Mouse (Mus musculus): ENCODE measurements around the gene Lag3.

Gene Lag3

DNA sequence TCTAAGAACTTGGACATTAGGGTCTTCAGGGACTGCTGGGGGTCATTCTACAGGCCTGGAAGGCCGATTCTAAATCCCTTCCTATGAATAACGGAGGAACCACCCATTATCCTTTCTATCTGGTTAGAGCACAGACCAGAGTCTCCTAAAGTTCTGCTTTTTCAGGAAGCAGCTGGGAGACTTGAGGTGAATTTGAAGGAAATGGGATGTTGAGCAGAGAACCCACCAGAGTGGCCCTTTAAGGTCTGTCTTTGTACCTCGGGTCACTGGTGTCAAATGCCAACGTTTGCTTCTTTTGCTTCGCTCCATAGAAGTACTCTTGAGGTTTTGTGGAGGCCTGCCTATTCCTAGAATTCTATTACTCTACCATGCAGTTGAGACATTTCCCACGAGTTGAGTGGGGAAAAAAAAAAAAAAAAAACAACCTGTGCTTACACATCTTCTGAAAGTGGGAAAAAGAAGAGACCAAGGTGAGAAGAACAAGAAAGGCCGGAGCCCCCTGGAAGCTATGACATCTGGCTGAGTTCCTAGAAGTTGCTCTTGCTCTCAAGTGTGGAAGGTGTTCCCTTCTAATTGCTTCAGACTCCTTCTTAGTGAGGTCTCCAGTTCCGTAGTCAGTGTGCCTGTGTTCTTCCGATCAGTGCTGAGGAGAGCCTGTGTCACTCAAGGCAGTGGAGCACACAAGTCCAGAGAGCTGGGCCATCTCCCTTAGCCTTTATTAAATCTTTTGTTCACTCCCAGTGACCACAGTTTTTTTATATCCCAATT, 9.0 kb upstream of the Lag3 start:
- in situ Hi-C loops (cut with MboI), result no loop called here

DNA sequence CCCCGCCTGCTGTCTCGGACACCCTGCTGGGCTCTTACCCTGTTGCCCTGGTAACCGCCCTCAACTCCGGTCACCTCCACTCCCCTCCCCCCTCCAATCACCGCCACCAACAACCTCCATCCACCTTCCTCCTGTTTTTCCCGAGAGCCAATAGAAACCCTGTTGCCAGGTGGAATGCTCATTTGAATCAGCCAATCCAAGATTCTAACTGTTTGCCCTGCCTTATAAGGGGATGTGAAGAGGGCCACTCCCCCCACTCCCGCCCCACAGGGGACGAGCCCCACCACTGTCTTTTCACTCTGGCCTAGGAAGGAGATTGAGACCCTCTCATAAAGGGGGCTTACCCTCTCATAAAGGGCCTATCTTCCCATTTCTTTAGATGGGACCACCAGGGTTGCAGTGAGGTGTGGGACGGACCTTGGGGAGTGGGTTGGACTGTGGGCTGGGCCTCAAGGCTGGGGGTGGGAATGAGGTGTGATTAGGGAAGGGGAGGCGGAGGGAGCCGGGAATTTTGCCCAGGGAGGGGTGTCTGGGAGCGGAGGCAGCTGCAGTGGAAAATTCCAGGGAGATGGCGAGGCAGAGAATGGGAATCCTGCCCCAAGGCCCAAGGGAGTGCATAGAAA, 8.3 kb upstream of the Lag3 start, which contains the start of gene Ptms:
Ptms (minus strand) TSS at position 409 of the 623 bp plus-strand sequence.
- in situ Hi-C loops (cut with MboI), result no loop called here

DNA sequence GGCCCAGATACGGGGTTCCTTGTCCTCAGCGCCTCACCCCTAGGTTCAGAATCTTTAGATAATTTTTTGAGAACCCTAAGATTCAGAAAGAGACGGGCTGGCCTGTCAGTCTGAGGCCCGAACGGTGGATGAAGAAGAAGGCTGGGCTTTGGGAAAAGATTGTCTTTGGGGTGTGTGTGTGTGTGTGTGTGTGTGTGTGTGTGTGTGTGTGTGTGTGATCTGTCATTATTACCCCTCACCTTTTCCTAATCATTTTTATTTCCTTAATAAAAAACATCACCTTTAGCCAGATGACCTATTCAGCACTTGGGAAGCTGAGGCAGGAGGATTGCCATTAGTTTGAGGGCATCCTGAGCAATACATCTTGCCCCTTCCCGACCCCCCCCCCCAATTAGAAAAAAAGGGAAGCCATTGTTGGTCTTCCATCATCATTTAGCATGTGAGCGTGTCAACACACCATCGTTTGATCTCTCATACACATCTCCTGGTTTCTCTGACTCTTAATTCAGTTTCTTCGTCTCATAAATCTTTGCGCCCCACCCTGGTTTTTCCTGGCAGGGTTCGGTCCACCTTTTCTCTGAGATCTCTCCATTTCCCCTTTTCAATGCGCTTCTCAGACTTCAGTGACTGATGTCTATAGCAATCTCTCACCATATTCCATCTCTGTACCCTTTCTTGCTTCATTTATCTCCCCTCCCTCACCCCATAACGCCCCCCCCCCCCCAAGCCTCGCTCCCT, 7.6 kb upstream of the Lag3 start:
- in situ Hi-C loops (cut with MboI), result no loop called here

DNA sequence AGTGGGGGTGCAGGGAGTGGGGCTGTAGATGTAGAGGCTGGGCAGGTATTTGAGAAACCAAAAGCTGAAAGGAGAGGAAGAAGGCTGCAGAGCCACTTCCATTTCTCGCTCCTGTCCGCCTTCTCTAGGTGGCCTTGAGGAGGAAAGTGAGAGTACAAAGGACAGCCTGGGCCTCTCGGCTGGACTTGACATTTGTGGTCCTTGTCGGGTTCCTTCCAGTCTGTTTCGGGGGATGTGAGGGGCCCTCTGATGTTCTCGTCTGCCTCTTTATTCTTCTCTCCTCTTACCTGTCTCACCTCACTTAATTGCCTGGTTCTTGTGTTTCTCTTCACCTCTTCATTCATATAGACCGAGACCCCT, 6.8 kb upstream of the Lag3 start:
- in situ Hi-C loops (cut with MboI), result no loop called here

DNA sequence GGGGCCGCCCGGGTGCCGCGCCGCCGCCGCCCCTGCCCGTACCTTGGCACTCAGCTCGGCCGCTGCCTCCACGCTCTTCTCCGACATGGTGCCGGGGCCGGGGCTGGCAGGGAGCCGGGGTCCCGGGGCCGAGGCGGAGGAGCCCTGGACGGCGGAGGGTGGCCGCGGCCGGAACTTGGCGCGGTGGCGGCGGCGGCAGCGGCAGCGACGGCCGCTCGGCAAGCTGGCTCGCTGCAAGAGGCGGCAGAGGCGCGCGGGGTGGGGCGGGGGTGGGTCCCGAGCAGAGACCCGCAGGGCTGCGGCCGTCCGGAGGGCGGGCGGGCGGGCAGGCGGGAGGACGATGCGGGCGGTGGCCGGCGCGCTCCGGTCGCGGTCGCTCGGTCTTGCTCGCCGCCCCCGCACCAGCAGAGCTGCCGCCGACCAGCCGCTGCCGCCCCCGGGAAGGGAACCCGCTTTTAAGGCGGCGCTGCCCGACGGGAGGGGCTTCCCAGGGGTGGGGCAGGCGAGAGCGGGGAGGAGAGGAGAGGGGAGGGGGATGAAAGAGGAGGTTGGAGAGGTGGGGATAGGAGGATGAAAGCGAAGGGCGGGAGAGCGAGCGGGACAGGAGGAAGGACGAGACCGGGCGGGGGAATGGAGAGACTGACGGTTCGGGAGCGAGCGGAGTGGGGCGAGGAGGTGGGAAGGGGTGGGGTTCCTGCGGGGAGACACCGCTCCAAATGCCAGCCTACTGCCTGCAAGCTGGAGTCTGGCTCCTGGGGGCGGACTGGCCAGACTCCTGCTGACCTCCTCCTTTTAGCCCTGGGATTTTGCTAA, 6.2 kb upstream of the Lag3 start:
- in situ Hi-C loops (cut with MboI), result no loop called here

DNA sequence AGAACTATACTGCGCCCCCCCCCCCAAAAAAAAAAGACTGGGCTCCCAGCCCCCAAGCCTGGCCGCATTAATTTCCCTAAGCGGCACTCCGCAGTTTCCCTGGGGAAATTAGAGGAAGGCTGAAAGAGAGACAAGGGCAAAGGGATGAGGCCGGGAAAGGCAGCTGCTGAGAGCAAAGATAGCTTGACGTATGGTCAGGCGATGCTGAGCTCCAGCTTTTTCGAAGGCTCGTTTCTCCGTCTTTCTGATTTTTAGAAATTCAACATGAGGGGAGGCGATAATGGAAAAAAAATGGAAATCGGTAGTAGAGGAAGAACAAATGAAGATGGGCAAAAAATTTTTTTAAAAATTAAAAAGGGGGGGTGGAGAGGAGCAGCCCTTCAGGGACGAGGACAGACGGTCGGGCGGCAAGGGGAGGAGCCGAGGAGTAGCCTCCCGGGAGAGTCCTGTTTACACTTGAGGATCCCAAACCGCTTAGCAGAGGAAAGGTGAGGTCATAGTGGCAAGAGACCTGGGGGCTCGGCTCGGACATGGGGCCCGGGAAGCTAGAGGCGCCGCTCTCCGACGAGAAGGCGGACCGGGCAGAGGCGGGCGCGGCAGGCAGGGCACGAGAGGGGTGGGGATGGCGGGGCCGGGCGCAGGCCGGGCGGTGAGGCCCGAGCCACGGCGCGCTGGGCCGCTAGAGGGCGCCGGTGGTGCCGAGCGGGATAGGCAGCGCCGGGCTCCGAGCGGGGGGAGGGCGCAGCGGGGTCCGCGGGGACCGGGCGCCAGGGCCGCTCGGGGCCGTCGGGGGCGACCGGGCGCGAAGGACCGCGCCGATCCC, 5.4 kb upstream of the Lag3 start:
- in situ Hi-C loops (cut with MboI), result no loop called here

DNA sequence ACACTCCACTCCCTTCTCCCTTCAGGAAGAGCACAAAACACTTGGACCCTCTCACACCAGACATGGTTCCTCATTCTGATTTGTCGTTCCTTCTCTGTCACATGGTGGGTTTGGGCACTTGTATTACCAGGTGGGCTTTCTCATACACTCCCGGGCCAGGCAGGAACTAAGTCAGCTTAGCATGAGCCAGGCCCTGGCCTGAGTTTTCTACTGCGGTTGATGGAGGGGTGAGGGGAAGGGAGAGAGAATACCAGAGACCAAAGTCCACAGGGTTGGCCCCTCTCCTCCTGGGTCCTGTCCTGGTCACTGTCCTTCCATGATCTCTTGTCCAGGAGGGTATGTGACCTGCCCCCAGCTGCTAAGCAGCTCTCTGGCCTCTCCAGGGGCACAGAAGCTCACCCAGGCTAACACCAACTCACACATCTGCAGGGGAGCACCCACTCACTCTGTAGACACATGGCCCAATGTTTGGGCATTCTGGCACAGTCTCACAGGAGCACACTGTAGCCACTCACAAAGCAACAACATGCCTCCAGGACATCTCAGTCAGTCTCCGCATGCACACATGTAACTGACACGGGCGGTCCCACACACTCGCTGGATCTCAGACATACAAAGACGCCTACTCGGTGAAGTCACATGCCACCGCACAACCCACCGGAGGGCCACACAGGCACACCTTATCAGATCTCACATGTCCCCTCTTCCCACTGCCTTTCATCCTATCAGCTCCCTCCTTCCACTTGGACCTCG, 4.6 kb upstream of the Lag3 start:
- in situ Hi-C loops (cut with MboI), result no loop called here

DNA sequence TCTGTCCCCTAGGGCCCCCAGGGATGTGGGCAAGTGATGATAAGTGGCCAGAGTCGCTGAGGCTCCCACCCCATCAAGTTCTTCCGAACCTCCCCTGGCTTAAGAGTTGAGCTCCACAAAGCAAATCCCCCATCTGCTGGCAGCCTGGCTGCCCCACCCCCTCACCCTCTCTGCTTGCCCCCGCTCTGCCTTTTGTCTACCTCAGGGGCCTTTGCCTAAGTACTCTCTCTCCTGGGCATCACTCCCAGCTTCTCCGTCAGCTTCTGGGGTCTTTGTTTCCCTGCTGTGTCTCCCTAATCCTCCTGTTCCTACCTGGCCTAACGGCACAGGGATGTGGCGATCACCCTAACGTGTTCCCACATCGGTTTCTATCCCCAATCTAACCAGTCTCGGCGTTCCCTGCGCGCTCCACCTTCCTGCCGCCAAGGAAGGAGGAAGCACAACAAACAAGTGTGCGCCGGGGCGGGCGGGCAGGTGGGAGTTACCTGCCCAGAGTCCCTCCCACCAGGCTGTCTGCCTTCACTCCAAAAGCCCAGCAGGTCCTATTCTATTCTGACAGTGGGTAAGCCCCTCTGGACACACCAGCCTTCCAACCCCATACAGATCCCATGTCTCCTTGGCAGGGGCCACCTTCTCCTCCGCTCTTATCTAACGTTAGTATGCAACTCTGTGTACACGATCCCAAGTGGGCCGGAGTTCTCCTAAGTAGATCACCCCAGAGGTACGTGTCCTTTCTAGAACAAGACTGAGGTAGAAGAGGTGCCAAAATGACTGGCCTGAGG, 3.8 kb upstream of the Lag3 start:
- in situ Hi-C loops (cut with MboI), result no loop called here

DNA sequence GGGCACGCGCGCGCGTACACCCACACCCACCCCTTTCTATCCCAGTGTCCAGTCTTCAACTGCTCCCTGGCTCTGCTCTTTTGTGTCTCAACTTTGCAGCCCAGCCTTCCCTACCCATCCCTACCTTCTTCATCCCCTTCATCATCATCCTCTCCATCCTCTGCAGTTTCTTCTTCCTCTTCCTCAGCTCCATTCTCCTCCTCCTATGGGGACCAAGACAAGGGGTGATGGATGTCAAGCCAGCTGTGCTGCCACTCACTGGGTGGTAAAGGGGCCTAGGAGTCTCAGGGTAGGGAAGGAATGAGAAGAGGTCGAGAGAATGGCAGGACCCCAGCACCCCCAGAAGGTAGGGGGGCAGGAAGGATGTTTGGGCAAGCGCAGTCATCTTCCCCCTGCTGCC, 3.0 kb upstream of the Lag3 start:
- in situ Hi-C loops (cut with MboI), result no loop called here

DNA sequence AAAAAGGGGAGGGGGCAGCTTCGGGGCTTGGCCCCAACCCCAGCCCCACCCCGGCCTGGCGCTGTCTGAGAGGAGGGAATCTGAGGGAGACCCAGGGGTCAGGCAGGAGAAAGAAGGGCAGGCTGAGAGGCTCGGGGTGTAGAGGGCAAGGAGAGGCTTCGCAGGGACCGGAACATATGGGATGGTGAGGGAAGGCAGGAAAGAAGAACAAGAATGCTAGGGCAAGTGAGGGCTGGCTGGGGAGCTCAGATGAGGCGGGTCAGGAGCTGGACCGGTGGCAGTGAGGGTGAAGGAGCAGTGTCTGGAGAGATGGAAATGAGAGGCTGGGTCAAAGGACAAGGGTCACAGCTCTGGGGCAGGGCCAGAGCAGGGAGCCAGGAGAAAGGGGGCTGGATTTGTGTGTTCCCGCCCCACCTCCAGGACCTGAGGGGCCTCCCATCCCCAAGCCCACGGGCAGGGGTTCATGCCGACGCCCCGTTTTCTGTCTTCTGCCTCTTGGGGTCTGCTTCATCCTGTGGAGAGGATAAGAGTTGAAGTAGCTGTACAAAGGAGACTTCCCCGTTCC, 2.3 kb upstream of the Lag3 start:
- in situ Hi-C loops (cut with MboI), result no loop called here

DNA sequence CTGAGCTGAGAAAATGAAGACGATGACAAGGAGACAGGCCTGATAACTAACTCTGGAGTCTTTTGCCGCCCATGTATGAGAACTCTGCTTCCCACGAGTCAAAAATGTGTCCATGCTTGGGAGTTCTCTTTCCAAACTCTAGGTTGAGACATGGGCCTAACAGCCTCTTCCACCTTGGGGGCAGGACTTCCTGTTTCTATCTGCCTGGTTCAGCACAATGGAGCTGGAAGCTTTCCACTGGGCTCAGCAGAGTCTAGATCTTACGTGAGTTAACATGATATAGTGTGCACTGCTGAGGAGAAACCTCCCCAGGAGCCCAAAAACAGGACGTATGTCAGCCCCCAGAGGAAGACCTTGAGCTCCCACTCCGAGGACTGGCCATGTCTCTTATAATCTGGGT, 1.7 kb upstream of the Lag3 start:
- in situ Hi-C loops (cut with MboI), result no loop called here

DNA sequence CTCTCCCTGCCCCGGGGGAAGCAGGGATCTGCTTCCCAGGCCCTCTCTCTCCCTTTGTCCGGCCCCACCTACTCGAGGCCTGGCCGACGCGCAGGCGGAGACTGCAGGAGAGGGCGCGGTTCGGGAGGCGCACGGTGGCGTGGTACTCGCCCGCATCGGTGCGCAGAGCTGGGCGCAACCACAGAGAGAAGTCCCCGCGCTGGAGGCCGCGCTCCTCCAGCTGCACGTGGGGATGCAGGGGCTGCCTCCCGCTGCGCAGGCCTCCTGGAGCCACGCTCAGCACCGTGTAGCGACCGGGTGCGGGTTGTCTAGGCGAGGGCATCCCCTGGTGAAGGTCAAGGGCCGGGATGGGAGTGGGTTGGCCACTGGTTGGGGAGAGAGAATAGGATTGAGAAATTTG, 1.5 kb downstream of the Lag3 start:
- in situ Hi-C loops (cut with MboI), result no loop called here

DNA sequence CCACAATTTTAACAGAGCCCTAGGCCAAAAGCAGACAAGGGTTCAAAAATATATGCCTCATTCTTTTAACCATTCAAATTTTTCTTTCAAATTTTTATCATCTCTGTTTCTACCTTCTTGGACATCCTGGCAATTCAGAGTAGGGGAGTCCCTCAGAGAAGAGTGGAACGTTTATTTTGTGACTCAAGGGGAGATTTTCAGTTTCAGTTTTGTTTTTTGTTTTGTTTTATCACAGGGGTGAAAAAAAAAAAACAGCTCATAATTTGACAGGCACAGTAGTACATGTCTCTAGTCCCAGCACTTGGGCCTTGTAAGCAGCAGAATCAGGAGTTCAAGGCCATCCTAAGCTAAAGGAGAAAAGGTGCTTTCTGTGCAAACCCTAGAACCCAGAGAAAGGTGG, 3.7 kb downstream of the Lag3 start:
- in situ Hi-C loops (cut with MboI), result no loop called here

DNA sequence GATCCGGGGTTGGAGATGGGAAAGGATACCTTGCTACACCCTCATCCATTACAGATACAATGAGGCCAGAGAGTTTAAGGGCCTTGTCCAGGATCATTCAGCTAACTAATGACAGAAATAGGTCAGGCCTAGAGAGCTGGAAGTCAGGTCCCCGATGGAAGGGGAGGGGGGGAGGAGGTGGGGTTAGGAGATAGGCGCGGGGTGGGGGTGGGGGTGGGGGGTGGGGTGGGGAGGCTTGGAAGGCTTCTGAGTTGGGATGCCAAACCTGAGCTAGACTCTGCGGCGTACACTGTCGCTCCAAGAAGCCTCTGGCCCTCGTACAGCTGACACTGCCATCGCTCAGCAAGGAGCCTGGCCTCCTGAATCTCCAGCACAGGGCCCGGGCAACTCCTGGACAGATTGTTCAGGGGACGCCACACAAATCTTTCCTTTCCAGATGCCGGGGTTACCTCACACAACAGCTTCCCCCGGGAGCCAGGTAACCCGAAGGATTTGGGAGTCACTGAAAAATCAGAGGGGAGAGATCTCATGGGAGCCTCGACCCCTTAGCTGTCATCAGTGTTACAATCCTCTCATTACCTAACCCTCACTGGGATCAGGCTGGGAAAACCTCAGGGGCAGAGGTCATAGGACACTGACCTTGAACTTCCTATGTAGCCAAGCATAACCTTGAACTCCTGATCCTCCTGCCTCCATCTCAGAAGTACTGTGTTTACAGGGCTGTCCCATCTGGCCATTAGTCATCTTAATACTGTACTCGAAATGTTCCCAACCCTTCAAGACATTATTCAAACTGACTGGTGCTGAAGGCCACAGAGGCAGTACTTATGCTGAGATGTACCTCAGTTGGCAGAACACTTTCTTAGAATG, 6.3 kb downstream of the Lag3 start:
- in situ Hi-C loops (cut with MboI), result no loop called here

DNA sequence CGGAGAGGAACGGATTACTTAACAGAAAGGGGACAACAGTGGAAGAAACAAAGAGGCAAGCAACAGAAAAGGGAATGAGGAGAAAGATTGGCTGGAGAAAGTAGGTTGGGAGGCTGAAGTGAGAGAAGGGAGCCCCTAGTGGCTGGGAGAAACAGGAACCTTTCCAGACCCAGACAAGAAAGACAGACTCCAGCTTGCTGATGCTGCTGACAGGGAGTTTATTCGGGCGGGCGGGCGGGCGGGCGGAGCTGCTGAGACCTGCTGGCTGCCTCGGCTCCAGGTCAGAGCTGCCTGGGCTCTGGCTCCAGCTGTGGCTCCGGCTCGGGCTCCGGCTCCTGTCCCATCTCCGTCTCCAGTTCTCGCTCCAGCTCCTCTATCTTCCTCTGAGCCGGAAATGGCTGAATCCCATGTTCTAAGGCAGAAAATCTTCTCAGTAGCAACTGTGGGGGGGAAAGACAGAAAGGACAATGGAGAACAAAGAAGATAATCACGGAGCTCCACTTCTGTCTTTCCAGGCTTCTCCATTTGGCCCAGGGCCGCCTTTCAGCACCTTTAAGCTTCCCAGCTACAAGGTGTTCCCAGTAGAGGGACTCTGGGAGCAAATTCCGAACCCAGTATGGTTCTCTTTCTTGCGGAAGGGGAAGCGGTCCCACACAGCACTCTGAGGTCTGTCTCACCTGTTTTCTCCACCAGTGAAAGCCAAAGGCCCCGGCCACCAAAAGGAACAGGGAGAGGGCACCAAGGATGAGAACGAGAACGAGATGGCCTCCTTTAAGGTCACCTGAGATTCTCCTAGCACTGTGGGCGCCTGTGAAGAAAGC, 7.1 kb downstream of the Lag3 start:
- in situ Hi-C loops (cut with MboI), result no loop called here

DNA sequence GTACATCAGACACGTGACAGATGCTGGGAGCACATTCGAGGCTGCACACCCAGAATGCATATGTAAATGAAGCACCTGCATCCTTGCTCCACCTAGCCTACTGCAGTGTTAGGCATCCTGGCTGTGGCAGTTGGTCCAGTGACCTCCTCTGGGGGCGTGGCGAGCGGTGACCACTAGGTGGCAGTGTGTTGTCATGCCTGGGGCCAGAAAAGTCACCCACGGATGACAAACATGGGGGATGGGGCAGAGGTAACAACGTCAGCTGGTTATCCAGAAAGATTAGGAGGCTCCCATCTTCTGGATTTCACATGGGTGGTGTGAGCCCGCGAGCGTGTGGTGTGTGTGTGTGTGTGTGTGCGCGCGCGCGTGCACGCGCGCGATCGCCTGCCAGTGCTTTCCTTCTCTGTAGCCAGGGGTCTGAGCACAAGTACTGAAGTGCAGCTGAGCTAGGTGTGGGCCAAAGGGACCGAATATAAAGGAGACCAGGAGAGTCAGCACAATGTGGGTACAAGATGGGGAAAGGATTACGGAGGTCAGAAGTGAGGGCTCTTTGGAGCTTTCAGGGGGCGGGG, 7.8 kb downstream of the Lag3 start:
- in situ Hi-C loops (cut with MboI), result no loop called here

DNA sequence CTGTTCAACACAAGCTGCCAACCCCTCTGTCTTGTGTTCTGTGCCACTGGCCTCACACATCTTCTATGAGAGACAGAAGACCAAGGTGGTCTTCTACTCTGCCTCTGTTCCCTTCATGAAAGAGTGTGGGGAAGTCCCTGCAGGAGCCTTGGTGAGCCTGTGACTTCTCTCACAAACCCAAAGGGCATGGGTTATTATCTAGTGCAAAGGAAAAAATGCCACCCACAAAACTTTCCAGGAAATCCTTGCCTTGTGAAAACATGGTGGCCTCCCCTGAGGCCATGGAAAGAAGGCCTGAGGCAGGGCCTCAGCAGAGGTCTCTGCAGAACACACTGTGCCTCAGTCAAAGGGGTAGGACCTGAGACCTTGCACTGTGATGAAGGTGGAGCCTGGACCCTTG, 9.7 kb downstream of the Lag3 start:
- in situ Hi-C loops (cut with MboI), result no loop called here

All from mature B cell (primary cell).